Mouse (Mus musculus): ENCODE results near the gene Tmem216. TPM values are rescaled to one million over a fixed set of nuclear protein-coding genes. Genes with fewer than 3 reads are reported as not detected.

Gene Tmem216
- total RNA-seq (2017) = 8.5 and 27.0 TPM in 2 replicates

DNA sequence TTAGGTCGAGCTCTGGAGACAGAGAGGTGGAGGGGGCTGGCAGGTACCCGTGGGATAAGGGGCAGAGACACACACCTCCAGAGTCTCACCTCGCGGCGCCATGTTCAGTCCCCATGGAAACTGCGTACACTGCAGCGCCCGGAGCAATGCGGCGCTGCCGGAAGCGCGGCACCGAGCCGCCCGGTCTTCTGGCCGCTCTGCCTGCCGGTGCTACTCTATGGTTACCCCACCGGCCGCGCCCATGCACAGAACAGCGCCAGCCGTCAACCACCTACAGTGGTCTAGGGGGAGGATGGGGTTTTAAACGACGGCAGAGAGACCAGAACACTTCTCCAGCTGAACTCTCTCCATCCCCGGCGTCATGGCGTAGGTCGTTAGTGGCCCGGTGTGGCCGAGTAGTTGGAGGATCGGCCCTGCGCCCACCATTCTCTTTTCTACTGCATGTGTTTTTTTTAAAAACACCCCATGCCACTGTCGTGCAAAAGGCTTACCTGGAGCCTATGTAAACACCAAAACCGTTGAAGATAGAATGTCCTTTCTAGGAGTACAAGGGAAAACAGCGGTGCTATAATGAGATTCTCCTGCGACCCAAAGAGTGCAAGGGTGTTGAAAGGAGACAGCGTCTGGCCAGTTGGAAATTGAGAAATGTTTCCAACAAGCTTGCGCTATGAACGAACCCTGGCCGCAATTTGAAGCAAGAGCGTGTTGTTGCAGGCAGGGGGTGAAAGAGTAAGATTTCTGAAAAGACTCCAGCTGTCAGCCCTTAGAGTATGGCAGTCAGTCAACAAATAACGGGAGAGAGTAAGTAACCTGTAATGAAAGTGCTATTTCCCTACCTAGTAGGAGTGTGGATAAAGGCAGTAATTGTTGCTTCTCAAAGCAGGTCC lies at the start of gene Tmem216:
TSS of gene Tmem216 (minus strand) at position 615 of the 887 bp plus-strand sequence.
- ATAC-seq (replicated peaks in 1 of 2; ENCODE audit: insufficient read depth in 1 of 2, low FRiP score in 2 of 2, low TSS enrichment in 1 of 2, low read depth in 1 of 2, poor library complexity in 2 of 2, severe bottlenecking in 2 of 2) = peak; percentile 94 to 99

DNA sequence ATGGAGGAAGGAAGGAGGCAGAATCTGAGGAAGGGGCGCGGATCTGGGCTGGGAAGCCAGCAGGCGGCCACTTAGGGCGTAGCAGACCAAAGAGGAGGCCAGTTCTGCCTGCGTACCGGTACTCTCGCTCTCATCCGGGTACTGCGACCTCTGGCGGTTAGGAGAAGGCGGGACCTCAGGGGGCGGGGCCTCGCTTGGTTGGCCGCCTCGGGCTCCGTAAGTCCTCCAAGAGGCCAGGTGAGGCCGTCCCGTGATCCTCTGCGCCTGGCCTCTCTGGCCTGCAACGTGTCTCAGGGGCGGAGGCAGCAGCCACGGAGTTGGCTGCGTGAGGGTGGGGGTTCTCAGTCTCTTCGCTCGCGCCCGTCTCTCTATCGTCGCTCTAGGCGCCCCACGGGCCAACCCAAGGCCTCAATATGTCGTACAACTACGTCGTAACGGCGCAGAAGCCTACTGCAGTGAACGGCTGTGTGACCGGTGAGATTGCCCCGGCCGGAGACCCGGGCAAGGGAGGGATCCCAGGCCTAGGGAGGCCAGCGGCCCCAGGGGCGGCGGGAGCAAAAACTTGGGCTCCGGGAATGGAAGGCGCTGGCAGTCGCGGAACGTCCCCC lies 49.4 kb upstream of the Tmem216 start, which contains the start of the genes Ddb1 and Tkfc:
TSS of gene Ddb1 (plus strand) at position 35 of the 608 bp plus-strand sequence.
TSS of gene Tkfc (minus strand) at position 362 of the 608 bp plus-strand sequence.
- peak; percentile 91 to 93 for ATAC-seq (replicated peaks in 1 of 2; ENCODE audit: insufficient read depth in 1 of 2, low FRiP score in 2 of 2, low TSS enrichment in 1 of 2, low read depth in 1 of 2, poor library complexity in 2 of 2, severe bottlenecking in 2 of 2)

DNA sequence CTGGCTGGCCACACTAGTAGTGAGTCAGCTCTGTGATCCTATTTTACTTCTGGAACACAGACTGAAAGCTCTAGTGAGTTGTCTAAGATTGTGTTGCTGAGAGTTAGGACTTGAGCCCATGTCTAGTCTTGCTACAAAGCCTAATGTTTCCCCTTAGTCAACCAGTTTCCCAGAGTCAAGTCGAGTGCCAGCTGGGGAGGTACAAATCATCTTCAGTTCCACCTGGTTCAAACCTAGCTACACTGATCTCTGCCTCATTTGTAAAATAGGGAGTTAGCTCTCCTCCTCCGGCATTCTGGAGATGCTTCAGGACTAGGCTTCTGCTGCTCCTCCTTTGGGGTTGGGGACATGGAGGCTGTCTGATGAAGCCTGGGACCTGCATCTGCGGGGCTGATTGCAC lies 48.5 kb upstream of the Tmem216 start:
- no peak for ATAC-seq (replicated peaks in 1 of 2; ENCODE audit: insufficient read depth in 1 of 2, low FRiP score in 2 of 2, low TSS enrichment in 1 of 2, low read depth in 1 of 2, poor library complexity in 2 of 2, severe bottlenecking in 2 of 2)

DNA sequence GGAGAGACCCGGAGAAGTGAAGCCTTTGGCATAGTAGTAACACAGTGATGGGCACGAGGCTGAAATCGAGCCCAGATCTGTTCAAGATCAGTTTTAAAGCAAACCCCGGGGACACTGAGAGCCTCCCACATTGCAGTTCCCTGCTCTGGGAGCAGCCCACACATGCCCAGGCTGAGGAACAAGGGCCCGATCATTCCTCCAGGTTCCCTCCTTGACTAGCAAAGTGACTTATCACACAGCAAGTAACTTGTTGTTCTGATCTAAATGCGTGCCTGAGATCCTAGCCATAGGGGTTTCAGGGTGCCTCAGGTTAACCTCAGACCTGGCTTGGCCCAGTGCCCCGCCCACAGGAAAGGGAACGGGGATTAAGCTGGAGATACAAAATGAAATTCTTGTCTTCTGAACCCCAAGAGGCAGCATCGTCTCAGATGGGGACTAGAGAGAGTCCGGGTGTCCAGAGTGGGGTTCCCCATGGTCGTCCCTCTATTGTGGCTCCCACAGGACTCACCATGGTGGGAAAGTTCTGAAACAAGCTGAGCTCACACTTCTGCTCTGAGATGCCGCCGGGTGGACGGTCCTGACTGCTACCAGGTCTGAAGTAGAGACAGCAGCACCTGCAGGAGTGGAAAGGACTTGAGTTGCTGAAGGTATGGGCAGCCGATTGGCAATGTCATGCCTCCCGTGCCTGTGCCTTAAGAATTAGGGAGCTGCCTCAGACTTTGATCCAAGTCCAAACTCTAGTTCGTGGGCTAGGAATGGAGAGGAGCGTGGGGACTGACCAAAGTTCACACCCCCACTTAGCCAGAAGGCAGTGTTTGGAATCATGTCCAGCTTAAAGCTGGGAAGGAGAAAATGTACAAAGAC lies 47.9 kb upstream of the Tmem216 start:
- no peak for ATAC-seq (replicated peaks in 1 of 2; ENCODE audit: insufficient read depth in 1 of 2, low FRiP score in 2 of 2, low TSS enrichment in 1 of 2, low read depth in 1 of 2, poor library complexity in 2 of 2, severe bottlenecking in 2 of 2)

DNA sequence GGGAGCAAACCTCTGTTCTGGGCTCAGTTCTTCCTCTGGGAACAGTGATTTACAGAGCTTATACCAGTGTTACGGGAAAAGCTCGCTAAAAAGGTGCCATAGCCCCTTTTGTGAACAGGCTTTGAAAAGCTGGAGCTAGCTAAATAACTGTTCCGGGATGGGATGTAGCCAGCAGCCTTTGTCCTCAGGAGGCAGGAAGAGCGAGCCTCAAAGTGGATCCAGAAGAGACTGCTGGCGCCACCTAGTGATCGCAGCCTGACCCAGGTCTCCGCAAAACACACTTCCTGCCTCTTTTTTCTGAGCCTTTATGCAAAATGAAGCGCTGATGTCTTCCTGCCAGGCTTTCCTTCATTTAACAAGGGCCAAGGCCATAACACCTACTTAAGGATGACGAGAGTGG lies 46.7 kb upstream of the Tmem216 start:
- peak; percentile 51 to 54 for ATAC-seq (replicated peaks in 1 of 2; ENCODE audit: insufficient read depth in 1 of 2, low FRiP score in 2 of 2, low TSS enrichment in 1 of 2, low read depth in 1 of 2, poor library complexity in 2 of 2, severe bottlenecking in 2 of 2)

DNA sequence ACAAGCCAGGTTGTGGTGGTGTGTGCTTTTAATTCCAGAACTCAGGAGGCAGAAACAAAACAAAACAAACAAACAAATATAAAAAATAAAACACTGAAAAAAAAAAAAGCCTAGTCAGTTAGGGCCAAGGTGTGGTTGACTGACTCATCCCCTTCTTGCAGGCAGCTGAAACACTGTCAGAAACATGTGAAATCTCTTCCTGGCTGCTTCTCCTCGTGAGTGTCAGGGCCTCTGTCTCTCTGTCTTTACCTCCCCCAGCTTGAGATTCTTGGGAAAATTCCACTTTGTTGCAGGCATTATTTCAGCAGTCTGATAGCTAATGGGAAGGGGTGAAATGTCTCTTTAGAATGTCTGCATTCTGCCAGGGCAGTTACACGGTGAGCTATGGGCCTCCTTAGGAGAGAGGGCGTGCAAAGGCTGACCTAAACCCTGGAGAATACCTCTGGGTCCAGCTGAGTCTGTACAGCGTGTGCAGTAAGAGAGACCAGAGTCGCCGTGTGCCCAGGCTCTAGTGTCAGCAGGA lies 46.3 kb upstream of the Tmem216 start:
- ATAC-seq (replicated peaks in 1 of 2; ENCODE audit: insufficient read depth in 1 of 2, low FRiP score in 2 of 2, low TSS enrichment in 1 of 2, low read depth in 1 of 2, poor library complexity in 2 of 2, severe bottlenecking in 2 of 2) = 0 out of 4 replicates have a peak, but pooled peaks of 1 of the 2 experiments have one; percentile 2

- ATAC-seq (replicated peaks in 1 of 2; ENCODE audit: insufficient read depth in 1 of 2, low FRiP score in 2 of 2, low TSS enrichment in 1 of 2, low read depth in 1 of 2, poor library complexity in 2 of 2, severe bottlenecking in 2 of 2) = no peak
Measured at GRCm38 (mm10) chr19:10599648-10600047, 43.6 kb upstream of the Tmem216 start.

GRCm38 (mm10) chr19:10598188-10598587 lies 42.1 kb upstream of the Tmem216 start:
- no peak for ATAC-seq (replicated peaks in 1 of 2; ENCODE audit: insufficient read depth in 1 of 2, low FRiP score in 2 of 2, low TSS enrichment in 1 of 2, low read depth in 1 of 2, poor library complexity in 2 of 2, severe bottlenecking in 2 of 2)

DNA sequence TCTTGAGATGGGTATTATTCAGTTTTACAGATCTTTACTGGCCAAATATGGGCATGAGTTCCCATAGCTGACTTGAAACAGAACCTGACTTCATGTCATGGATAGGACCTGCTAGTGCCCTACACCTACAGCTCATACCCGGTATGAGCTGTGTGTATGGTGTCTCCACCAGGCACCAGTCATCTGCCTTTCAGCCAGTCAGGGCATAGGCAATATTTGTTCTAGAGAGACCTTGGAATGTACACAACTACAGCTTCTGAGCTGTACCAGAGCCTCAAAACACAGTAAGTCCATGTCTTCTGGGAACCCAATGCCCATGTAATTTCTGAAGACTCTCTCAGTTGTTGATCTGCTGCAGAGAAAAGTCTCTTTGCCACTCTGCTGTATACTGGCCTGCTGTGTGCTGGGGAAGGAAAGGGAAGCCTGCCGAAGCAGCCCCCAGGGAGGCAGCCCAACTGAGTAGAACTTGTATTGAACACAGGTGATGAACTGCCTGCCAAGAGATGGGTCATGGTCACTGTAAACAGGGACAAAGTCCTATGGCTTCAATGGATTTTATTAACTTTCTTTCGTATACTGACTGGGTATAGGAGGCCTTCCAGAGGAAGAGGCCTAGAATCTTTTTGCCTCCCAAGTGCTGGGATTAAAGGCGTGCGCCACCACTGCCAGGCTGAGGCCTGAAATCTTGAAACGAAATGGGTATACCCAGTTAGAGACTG lies 35.8 kb upstream of the Tmem216 start:
- no peak for ATAC-seq (replicated peaks in 1 of 2; ENCODE audit: insufficient read depth in 1 of 2, low FRiP score in 2 of 2, low TSS enrichment in 1 of 2, low read depth in 1 of 2, poor library complexity in 2 of 2, severe bottlenecking in 2 of 2)

GRCm38 (mm10) chr19:10590301-10590700 lies 34.3 kb upstream of the Tmem216 start:
- no peak for ATAC-seq (replicated peaks in 1 of 2; ENCODE audit: insufficient read depth in 1 of 2, low FRiP score in 2 of 2, low TSS enrichment in 1 of 2, low read depth in 1 of 2, poor library complexity in 2 of 2, severe bottlenecking in 2 of 2)

DNA sequence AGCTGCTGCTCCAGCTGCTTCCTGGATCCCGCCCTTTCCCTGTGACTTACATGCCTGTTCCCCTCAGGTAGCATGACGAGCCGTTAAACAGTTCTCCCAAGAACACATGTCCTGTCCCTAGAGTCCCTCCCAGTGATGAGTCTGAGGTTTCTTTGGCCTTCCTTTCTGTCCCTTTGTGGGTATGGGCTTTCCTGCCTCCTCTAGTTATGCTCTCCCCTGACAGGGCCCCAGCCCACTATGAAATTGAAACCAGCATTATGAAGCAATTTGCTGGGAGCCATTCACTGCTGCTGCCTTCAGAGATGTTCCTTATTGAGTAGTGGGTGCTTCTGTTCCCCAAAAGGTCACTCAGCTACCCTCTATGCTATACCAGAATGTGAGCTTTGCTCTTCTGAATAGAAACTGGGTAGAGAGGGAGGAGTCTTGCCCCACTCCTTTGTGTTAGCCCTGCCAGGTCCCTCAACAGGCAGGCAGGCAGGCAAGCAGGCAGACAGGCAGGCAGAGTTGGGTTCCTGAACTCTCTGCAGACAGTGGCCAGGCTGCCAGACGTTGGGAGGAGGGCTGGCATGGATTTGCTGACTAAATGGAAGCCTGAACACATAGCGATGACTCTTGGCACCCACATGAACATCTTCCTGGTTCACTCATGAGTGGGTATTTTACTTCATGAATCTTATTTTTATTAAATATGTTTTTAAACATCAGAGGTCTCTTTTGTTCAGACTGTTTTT lies 33.3 kb upstream of the Tmem216 start:
- ATAC-seq (replicated peaks in 1 of 2; ENCODE audit: insufficient read depth in 1 of 2, low FRiP score in 2 of 2, low TSS enrichment in 1 of 2, low read depth in 1 of 2, poor library complexity in 2 of 2, severe bottlenecking in 2 of 2) = peak; percentile 77 to 80

DNA sequence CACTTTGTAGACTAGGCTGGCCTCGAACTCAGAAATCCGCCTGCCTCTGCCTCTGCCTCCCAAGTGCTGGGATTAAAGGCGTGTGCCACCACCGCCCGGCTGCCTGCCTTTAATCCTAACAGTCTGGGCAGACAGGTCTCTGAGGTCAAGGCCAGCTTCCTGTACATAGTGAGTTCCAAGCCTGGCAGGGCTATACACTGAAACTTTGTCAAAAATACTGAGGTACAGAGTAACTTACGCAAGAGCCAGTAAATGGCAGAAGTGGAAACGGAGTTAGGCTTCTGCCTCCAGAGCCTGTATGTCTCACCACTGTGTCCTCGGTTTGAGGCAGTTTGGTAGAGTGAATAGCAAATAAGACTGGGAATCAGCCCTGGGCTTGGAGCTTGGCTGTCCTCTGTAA lies 31.2 kb upstream of the Tmem216 start:
- no peak for ATAC-seq (replicated peaks in 1 of 2; ENCODE audit: insufficient read depth in 1 of 2, low FRiP score in 2 of 2, low TSS enrichment in 1 of 2, low read depth in 1 of 2, poor library complexity in 2 of 2, severe bottlenecking in 2 of 2)

GRCm38 (mm10) chr19:10585112-10585511 lies 29.1 kb upstream of the Tmem216 start:
- no peak for ATAC-seq (replicated peaks in 1 of 2; ENCODE audit: insufficient read depth in 1 of 2, low FRiP score in 2 of 2, low TSS enrichment in 1 of 2, low read depth in 1 of 2, poor library complexity in 2 of 2, severe bottlenecking in 2 of 2)

- no peak for ATAC-seq (replicated peaks in 1 of 2; ENCODE audit: insufficient read depth in 1 of 2, low FRiP score in 2 of 2, low TSS enrichment in 1 of 2, low read depth in 1 of 2, poor library complexity in 2 of 2, severe bottlenecking in 2 of 2)
Measured at GRCm38 (mm10) chr19:10583550-10584146, 27.6 kb upstream of the Tmem216 start.

DNA sequence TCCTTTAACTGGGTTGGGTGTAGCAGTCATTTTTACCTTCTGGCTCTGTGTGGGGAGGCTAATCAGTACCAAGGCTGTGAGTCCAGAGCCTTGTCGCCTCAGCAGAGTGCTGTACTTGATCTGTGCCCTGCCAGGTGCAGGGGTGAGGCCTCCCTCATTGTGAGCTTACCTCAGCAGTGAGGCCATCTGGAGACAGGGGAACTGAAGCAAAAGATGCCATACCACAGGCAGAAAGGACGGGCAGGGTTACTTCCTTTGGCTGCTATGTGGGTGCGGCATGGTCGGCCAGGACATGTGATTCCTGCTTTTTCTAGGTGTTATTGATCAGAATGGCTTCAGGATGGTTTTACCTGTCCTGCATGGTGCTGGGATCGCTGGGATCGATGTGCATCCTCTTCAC lies 25.9 kb upstream of the Tmem216 start:
- no peak for ATAC-seq (replicated peaks in 1 of 2; ENCODE audit: insufficient read depth in 1 of 2, low FRiP score in 2 of 2, low TSS enrichment in 1 of 2, low read depth in 1 of 2, poor library complexity in 2 of 2, severe bottlenecking in 2 of 2)

DNA sequence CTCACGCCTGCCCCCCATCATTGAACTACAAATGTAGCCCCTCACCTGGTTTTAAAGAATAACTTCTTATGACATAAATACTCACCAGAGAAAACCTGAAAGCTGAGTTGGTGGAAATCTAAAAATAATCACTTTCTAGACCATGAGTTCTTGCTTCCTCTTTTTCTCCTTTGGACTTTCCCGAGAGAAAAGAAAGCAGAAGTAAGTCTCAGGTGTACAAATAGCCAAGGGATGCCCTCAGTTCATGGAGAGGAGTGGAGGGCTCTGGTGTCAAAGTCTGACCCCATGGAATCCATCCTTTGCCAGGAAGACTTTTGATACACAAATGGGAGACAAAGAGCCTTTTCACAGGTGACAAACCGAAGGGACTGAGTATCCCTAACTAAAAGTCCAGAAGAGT lies 24.7 kb upstream of the Tmem216 start:
- ATAC-seq (replicated peaks in 1 of 2; ENCODE audit: insufficient read depth in 1 of 2, low FRiP score in 2 of 2, low TSS enrichment in 1 of 2, low read depth in 1 of 2, poor library complexity in 2 of 2, severe bottlenecking in 2 of 2) = peak in 1 of 2 experiments; percentile 25; a peak in 1 of 4 replicates

All from hematopoietic stem cell, adult 5-6 weeks (primary cell).